Mouse (Mus musculus): ENCODE measurements around the gene Trpv5.

GRCm38 (mm10) chr6:41685596-41685995, 5.0 kb upstream of the Trpv5 start:
- TF ChIP-seq CTCF (IDR thresholded peaks at IDR 0.05; ENCODE audit: control insufficient read depth, insufficient read depth, low read length) (no peak), POLR2A (IDR thresholded peaks at IDR 0.05; ENCODE audit: borderline replicate concordance, control insufficient read depth, low read depth, low read length) (no peak)

All from bone marrow, adult 2 months (tissue).